Mouse (Mus musculus) left cerebral cortex, postnatal 4 days (tissue): ENCODE results near the gene Cd2. TPM values are rescaled to one million over a fixed set of nuclear protein-coding genes. Genes with fewer than 3 reads are reported as not detected.
A peak's percentile ranks its signal among the peaks of the same experiment; 100 is the strongest.

ENCODE experiments used
- DNase-seq: peaks from one replicate; pipeline ENCODE4 v3.0.0-alpha.2; 2022
- intact Hi-C: fragments of 180-260 bp; cut with DNase I; formaldehyde crosslinking; loops from one replicate; pipeline ENCODE4 v1.15.1; 2025
- total RNA-seq, 2 experiments: library from RNA; stranded (reverse); gene quantifications; 2 replicates each; pipeline ENCODE4 v1.2.3; 2021

Cd2 gene
- total RNA-seq, 2 experiments from 2014 or later, result 0.44 TPM; not detected in 1

- DNase-seq, result no peak
- intact Hi-C loops, result loop anchor here (10.0 kb wide), 1 partner anchor 172 kb away; no protein-coding TSS in a partner anchor
Observed at GRCm38 (mm10) chr3:101276501-101277320, 11.0 kb downstream of the Cd2 start.

- intact Hi-C loops, result loop anchor here (10.0 kb wide), 1 partner anchor 171 kb away; no protein-coding TSS in a partner anchor
- DNase-seq, result no peak
Observed at GRCm38 (mm10) chr3:101275636-101276300, 12.0 kb downstream of the Cd2 start.

GRCm38 (mm10) chr3:101274794-101275193 lies 12.9 kb downstream of the Cd2 start:
- intact Hi-C loops, result loop anchor here (10.0 kb wide), 1 partner anchor 170 kb away; no protein-coding TSS in a partner anchor
- DNase-seq, result no peak

GRCm38 (mm10) chr3:101274041-101274770 lies 13.5 kb downstream of the Cd2 start:
- intact Hi-C loops, result loop anchor here (10.0 kb wide), 1 partner anchor 169 kb away; no protein-coding TSS in a partner anchor
- peak; percentile 72 for DNase-seq

GRCm38 (mm10) chr3:101272166-101272565 lies 15.6 kb downstream of the Cd2 start:
- intact Hi-C loops, result loop anchor here (10.0 kb wide), 1 partner anchor 167 kb away; no protein-coding TSS in a partner anchor
- DNase-seq, result no peak

GRCm38 (mm10) chr3:101270833-101271232 lies 16.9 kb downstream of the Cd2 start:
- no peak for DNase-seq
- intact Hi-C loops, result loop anchor here (10.0 kb wide), 1 partner anchor 166 kb away; no protein-coding TSS in a partner anchor

GRCm38 (mm10) chr3:101268361-101268760 lies 19.4 kb downstream of the Cd2 start:
- intact Hi-C loops, result no loop called here
- DNase-seq, result no peak

- intact Hi-C loops, result no loop called here
- DNase-seq, result no peak
Observed at GRCm38 (mm10) chr3:101265561-101266091, 22.1 kb downstream of the Cd2 start.

- no peak for DNase-seq
- intact Hi-C loops, result no loop called here
Observed at GRCm38 (mm10) chr3:101258976-101259375, 28.8 kb downstream of the Cd2 start.

GRCm38 (mm10) chr3:101256090-101256489 lies 31.6 kb downstream of the Cd2 start:
- intact Hi-C loops, result no loop called here
- no peak for DNase-seq

- DNase-seq, result no peak
- intact Hi-C loops, result no loop called here
Observed at GRCm38 (mm10) chr3:101252141-101252540, 35.6 kb downstream of the Cd2 start.

- intact Hi-C loops, result no loop called here
- no peak for DNase-seq
Observed at GRCm38 (mm10) chr3:101249846-101250245, 37.9 kb downstream of the Cd2 start.

GRCm38 (mm10) chr3:101245212-101245611 lies 42.5 kb downstream of the Cd2 start:
- intact Hi-C loops, result no loop called here
- DNase-seq, result no peak

GRCm38 (mm10) chr3:101243002-101243401 lies 44.7 kb downstream of the Cd2 start:
- DNase-seq, result no peak
- intact Hi-C loops, result no loop called here

- intact Hi-C loops, result no loop called here
- no peak for DNase-seq
Observed at GRCm38 (mm10) chr3:101241866-101242265, 45.9 kb downstream of the Cd2 start.

GRCm38 (mm10) chr3:101240859-101241258 lies 46.9 kb downstream of the Cd2 start:
- intact Hi-C loops, result no loop called here
- DNase-seq, result no peak

- intact Hi-C loops, result no loop called here
- DNase-seq, result no peak
Observed at GRCm38 (mm10) chr3:101239236-101239635, 48.5 kb downstream of the Cd2 start.

- no peak for DNase-seq
- intact Hi-C loops, result no loop called here
Observed at GRCm38 (mm10) chr3:101238695-101239094, 49.0 kb downstream of the Cd2 start.

- no peak for DNase-seq
- intact Hi-C loops, result no loop called here
Observed at GRCm38 (mm10) chr3:101236995-101237808, 50.5 kb downstream of the Cd2 start.

GRCm38 (mm10) chr3:101236261-101236660 lies 51.5 kb downstream of the Cd2 start:
- intact Hi-C loops, result no loop called here
- no peak for DNase-seq
